Mouse (Mus musculus) limb, embryonic 11.5 days (tissue): Measurements from ENCODE around the gene Prpf6. TPM values are rescaled to one million over a fixed set of nuclear protein-coding genes. Genes with fewer than 3 reads are reported as not detected.

Experiments used
- ATAC-seq: fragments of 200-750 bp; cut with Nextera tagmentation; 2 replicates; pipeline ENCODE4 v1.8.0; 2017; ENCODE audit warnings: low read depth; ENCODE audit not compliant: insufficient number of reproducible peaks, low FRiP score, low TSS enrichment
- DNase-seq: peaks from one replicate; pipeline ENCODE4 v3.0.0-alpha.2; 2015; ENCODE audit warnings: low spot score
- H3K27ac ChIP-seq: fragments of 300-500 bp; sonication (generic); replicated peaks from 2 replicates; pipeline ENCODE4 v1.5.1; 2014; ENCODE audit warnings: low read depth, mild to moderate bottlenecking, low read length
- H3K27me3 ChIP-seq: fragments of 300-500 bp; sonication (generic); 2 replicates; pipeline ENCODE4 v1.6.1; 2014; ENCODE audit warnings: mild to moderate bottlenecking, low read length, mixed read lengths; ENCODE audit not compliant: control insufficient read depth, insufficient read depth
- H3K36me3 ChIP-seq: fragments of 300-500 bp; sonication (generic); 2 replicates; pipeline ENCODE4 v1.6.1; 2014; ENCODE audit warnings: mild to moderate bottlenecking, low read length, moderate library complexity, mixed read lengths; ENCODE audit not compliant: control insufficient read depth, insufficient read depth
- H3K4me1 ChIP-seq: fragments of 300-500 bp; sonication (generic); 2 replicates; pipeline ENCODE4 v1.6.1; 2014; ENCODE audit warnings: low read length, mixed read lengths; ENCODE audit not compliant: control insufficient read depth, insufficient read depth
- H3K4me2 ChIP-seq: fragments of 300-500 bp; sonication (generic); 2 replicates; pipeline ENCODE4 v1.6.1; 2014; ENCODE audit warnings: low read depth, mild to moderate bottlenecking, moderate library complexity; ENCODE audit not compliant: severe bottlenecking
- H3K4me3 ChIP-seq: fragments of 300-500 bp; sonication (generic); 2 replicates; pipeline ENCODE4 v1.5.1; 2014; ENCODE audit warnings: low read depth, low read length
- H3K9ac ChIP-seq: fragments of 300-500 bp; sonication (generic); 2 replicates; pipeline ENCODE4 v1.6.1; 2014; ENCODE audit warnings: mild to moderate bottlenecking, low read length
- H3K9me3 ChIP-seq: fragments of 300-500 bp; sonication (generic); 2 replicates; pipeline ENCODE4 v1.6.1; 2016; ENCODE audit warnings: low read length; ENCODE audit not compliant: control insufficient read depth
- WGBS: fragments of 180-500 bp; shearing (Covaris S2); extraction: QIAGEN DNeasy Blood & Tissue Kit; methylation state at CpG from one replicate; pipeline ENCODE4 v1.1.7; 2014; 5-methylcytosine and 5-hydroxymethylcytosine counted together
- polyA plus RNA-seq: library from polyadenylated mRNA; unstranded; fragments of >200 nt; fragmentation: Nextera tagmentation; extraction: Ambion mirVana; gene quantifications from 2 replicates; pipeline ENCODE4 v1.2.1, GENCODE M21; 2014

Prpf6 gene
- polyA plus RNA-seq, 1 experiment from 2014 or later: 78.7 TPM

- no peak overlapping the region for H3K27ac ChIP-seq
- ATAC-seq (no peak), DNase-seq (no peak)
- no peaks in the 10 kb centered on the region for H3K9me3 ChIP-seq
- no peak overlapping the region for H3K4me3 ChIP-seq
- H3K36me3 ChIP-seq: no peaks in the 10 kb centered on the region
- 89% methylated on average over 10 of the region's 10 CpGs for WGBS
- no peak overlapping the region for H3K9ac ChIP-seq
- H3K27me3 ChIP-seq: no peaks in the 10 kb centered on the region
- H3K4me1 ChIP-seq: no peaks in the 10 kb centered on the region
- H3K4me2 ChIP-seq: no peak overlapping the region
Observed at GRCm38 (mm10) chr2:181569856-181570255, 21.8 kb upstream of the Prpf6 start.

GRCm38 (mm10) chr2:181570375-181570774 lies 21.3 kb upstream of the Prpf6 start:
- no peak for ATAC-seq

GRCm38 (mm10) chr2:181570921-181571595 lies 20.6 kb upstream of the Prpf6 start:
- Histone ChIP-seq H3K27ac (no peak overlapping the region), H3K4me2 (no peak overlapping the region), H3K9ac (no peak overlapping the region), H3K4me1 (no peaks in the 10 kb centered on the region), H3K4me3 (no peak overlapping the region), H3K9me3 (no peaks in the 10 kb centered on the region), H3K27me3 (no peaks in the 10 kb centered on the region), H3K36me3 (no peaks in the 10 kb centered on the region)
- ATAC-seq: no peak
- DNase-seq: no peak
- WGBS: 74% methylated on average over 6 of the region's 6 CpGs

More at GRCm38 (mm10) chr2:181570375-181570774, 21.3 kb upstream of the Prpf6 start:
- DNase-seq: no peak
- Histone ChIP-seq H3K27ac (no peak overlapping the region), H3K9ac (no peak overlapping the region), H3K4me3 (no peak overlapping the region), H3K36me3 (no peaks in the 10 kb centered on the region), H3K27me3 (no peaks in the 10 kb centered on the region), H3K4me1 (no peaks in the 10 kb centered on the region), H3K4me2 (no peak overlapping the region), H3K9me3 (no peaks in the 10 kb centered on the region)
- 88% methylated on average over 8 of the region's 8 CpGs for WGBS

GRCm38 (mm10) chr2:181571941-181572670 lies 19.6 kb upstream of the Prpf6 start:
- Histone ChIP-seq H3K4me2 (no peak overlapping the region), H3K9ac (no peak overlapping the region), H3K36me3 (no peaks in the 10 kb centered on the region), H3K9me3 (no peaks in the 10 kb centered on the region), H3K4me3 (no peak overlapping the region), H3K4me1 (no peaks in the 10 kb centered on the region), H3K27ac (no peak overlapping the region), H3K27me3 (no peaks in the 10 kb centered on the region)
- 90% methylated on average over 11 of the region's 11 CpGs for WGBS
- no peak for ATAC-seq
- no peak for DNase-seq

GRCm38 (mm10) chr2:181572921-181573920 lies 18.4 kb upstream of the Prpf6 start:
- H3K9me3 ChIP-seq: no peaks in the 10 kb centered on the region
- ATAC-seq (no peak), DNase-seq (no peak)
- no peak overlapping the region for H3K9ac ChIP-seq
- H3K27ac ChIP-seq: no peak overlapping the region
- H3K36me3 ChIP-seq: no peaks in the 10 kb centered on the region
- H3K4me2 ChIP-seq: no peak overlapping the region
- H3K27me3 ChIP-seq: no peaks in the 10 kb centered on the region
- 94% methylated on average over 15 of the region's 15 CpGs for WGBS
- H3K4me3 ChIP-seq: no peak overlapping the region
- no peaks in the 10 kb centered on the region for H3K4me1 ChIP-seq

- DNase-seq: no peak
- H3K36me3 ChIP-seq: no peaks in the 10 kb centered on the region
- no peak for ATAC-seq
- 88% methylated on average over 9 of the region's 9 CpGs for WGBS
- no peaks in the 10 kb centered on the region for H3K4me1 ChIP-seq
- H3K27ac ChIP-seq: no peak overlapping the region
- no peaks in the 10 kb centered on the region for H3K27me3 ChIP-seq
- no peaks in the 10 kb centered on the region for H3K9me3 ChIP-seq
- no peak overlapping the region for H3K9ac ChIP-seq
- H3K4me2 ChIP-seq: no peak overlapping the region
- H3K4me3 ChIP-seq: no peak overlapping the region
Observed at GRCm38 (mm10) chr2:181573961-181574360, 17.7 kb upstream of the Prpf6 start.

GRCm38 (mm10) chr2:181574921-181575545 lies 16.6 kb upstream of the Prpf6 start:
- no peaks in the 10 kb centered on the region for H3K4me1 ChIP-seq
- H3K27ac ChIP-seq: no peak overlapping the region
- no peak overlapping the region for H3K4me2 ChIP-seq
- H3K36me3 ChIP-seq: no peaks in the 10 kb centered on the region
- no peaks in the 10 kb centered on the region for H3K27me3 ChIP-seq
- H3K9ac ChIP-seq: no peak overlapping the region
- no peaks in the 10 kb centered on the region for H3K9me3 ChIP-seq
- WGBS: 95% methylated on average over 7 of the region's 7 CpGs
- H3K4me3 ChIP-seq: no peak overlapping the region
- DNase-seq (no peak), ATAC-seq (no peak)

- Histone ChIP-seq H3K9ac (no peak overlapping the region), H3K27ac (no peak overlapping the region), H3K4me1 (peaks cover 3% of the 10 kb centered on the region; the same call in 1 of the 2 replicates), H3K9me3 (no peaks in the 10 kb centered on the region), H3K27me3 (no peaks in the 10 kb centered on the region), H3K36me3 (no peaks in the 10 kb centered on the region), H3K4me3 (no peak overlapping the region), H3K4me2 (no peak overlapping the region)
- ATAC-seq (no peak), DNase-seq (no peak)
- 89% methylated on average over 2 of the region's 2 CpGs for WGBS
Observed at GRCm38 (mm10) chr2:181576613-181577012, 15.1 kb upstream of the Prpf6 start.
